ENCODE assay signal across 8 mouse cellular contexts in genomic region chr2:32607262-32607947, GRCm38 (mm10). TPM values are rescaled to one million over a fixed set of nuclear protein-coding genes. Genes with fewer than 3 reads are reported as not detected.
DNase-seq lines count a peak whose midpoint lies in the region; ATAC-seq and TF ChIP-seq lines count a peak whose summit lies in the region.

No protein-coding gene starts in this region.

- no peak for TF ChIP-seq POLR2A in brain, embryonic 14.5 days (IDR thresholded peaks at IDR 0.05; ENCODE audit: borderline replicate concordance, extremely low read depth, insufficient read depth, insufficient read length, poor library complexity, severe bottlenecking)
- peak; percentile 40; the same call in 1 of the 2 replicates for TF ChIP-seq POLR2A in lung, adult 2 months (IDR thresholded peaks at IDR 0.05; ENCODE audit: borderline replicate concordance, extremely low read depth, low read depth, low read length)

- peak overlapping the region; percentile 72 for H3K9ac ChIP-seq in forebrain, embryonic 12.5 days
- peak overlapping the region; percentile 78 for H3K9ac ChIP-seq in hindbrain, embryonic 14.5 days
- peak overlapping the region; percentile 76 for H3K9ac ChIP-seq in neural tube, embryonic 12.5 days

- 6% methylated on average over 33 of the region's 34 CpGs for WGBS in forebrain, embryonic 12.5 days
- WGBS in hindbrain, embryonic 14.5 days, result 6% methylated on average over 34 of the region's 34 CpGs
- WGBS in lung, adult 2 months, result 8% methylated on average over 34 of the region's 34 CpGs
- WGBS in neural tube, embryonic 12.5 days, result 6% methylated on average over 34 of the region's 34 CpGs

- no peaks in the 10 kb centered on the region for H3K9me3 ChIP-seq in forebrain, embryonic 12.5 days
- H3K9me3 ChIP-seq in hindbrain, embryonic 14.5 days (ENCODE audit: control insufficient read depth, low read length), result no peaks in the 10 kb centered on the region
- no peaks in the 10 kb centered on the region for H3K9me3 ChIP-seq in neural tube, embryonic 12.5 days

- peak overlapping the region; percentile 84 for H3K4me2 ChIP-seq in forebrain, embryonic 12.5 days
- peak overlapping the region; percentile 90 for H3K4me2 ChIP-seq in hindbrain, embryonic 14.5 days (replicated peaks)
- H3K4me2 ChIP-seq in neural tube, embryonic 12.5 days (replicated peaks), result peak overlapping the region; percentile 92

- peaks cover 35% of the 10 kb centered on the region for H3K4me1 ChIP-seq in forebrain, embryonic 12.5 days
- peaks cover 23% of the 10 kb centered on the region; the same call in 1 of the 2 replicates for H3K4me1 ChIP-seq in hindbrain, embryonic 14.5 days (replicated peaks; ENCODE audit: control insufficient read depth, insufficient read depth, low read length)
- peaks cover 12% of the 10 kb centered on the region for H3K4me1 ChIP-seq in lung, adult 2 months (ENCODE audit: control insufficient read depth, insufficient read depth, low read length)
- peaks cover 24% of the 10 kb centered on the region for H3K4me1 ChIP-seq in neural tube, embryonic 12.5 days

- no peak for TF ChIP-seq CTCF in brain, embryonic 14.5 days (IDR thresholded peaks at IDR 0.05; ENCODE audit: borderline replicate concordance, extremely low read depth, insufficient read depth, insufficient read length)
- no peak for TF ChIP-seq CTCF in lung, adult 2 months (IDR thresholded peaks at IDR 0.05; ENCODE audit: insufficient read depth, low read length)

- DNase-seq in thymus, postnatal 14 days, result peak; percentile 33
- DNase-seq in thymus, postnatal 10 days (ENCODE audit: low spot score in 2 of 2), result no peak
- DNase-seq in brain, embryonic 14.5 days (ENCODE audit: low read depth), result peak; percentile 45
- no peak for DNase-seq in hindbrain, embryonic 14.5 days (ENCODE audit: low spot score)
- peak; percentile 56 for DNase-seq in lung, adult 2 months
- DNase-seq in urinary bladder, adult 18-20 months (ENCODE audit: low spot score in 2 of 2), result no peak

- peaks cover 13% of the 10 kb centered on the region for H3K27me3 ChIP-seq in forebrain, embryonic 12.5 days
- no peaks in the 10 kb centered on the region for H3K27me3 ChIP-seq in hindbrain, embryonic 14.5 days (ENCODE audit: control insufficient read depth, insufficient read depth, low read length)
- no peaks in the 10 kb centered on the region for H3K27me3 ChIP-seq in neural tube, embryonic 12.5 days (replicated peaks)

- H3K27ac ChIP-seq in forebrain, embryonic 12.5 days, result no peak overlapping the region
- H3K27ac ChIP-seq in hindbrain, embryonic 14.5 days, result no peak overlapping the region
- no peak overlapping the region for H3K27ac ChIP-seq in neural tube, embryonic 12.5 days

- peak overlapping the region; percentile 74 for H3K4me3 ChIP-seq in forebrain, embryonic 12.5 days (replicated peaks)
- H3K4me3 ChIP-seq in hindbrain, embryonic 14.5 days (replicated peaks; ENCODE audit: low read length), result peak overlapping the region; percentile 77
- peak overlapping the region; percentile 62 for H3K4me3 ChIP-seq in lung, adult 2 months (replicated peaks; ENCODE audit: extremely low read depth, low read depth, low read length)
- H3K4me3 ChIP-seq in neural tube, embryonic 12.5 days, result peak overlapping the region; percentile 76

- H3K36me3 ChIP-seq in forebrain, embryonic 12.5 days (replicated peaks), result no peaks in the 10 kb centered on the region
- no peaks in the 10 kb centered on the region for H3K36me3 ChIP-seq in hindbrain, embryonic 14.5 days (replicated peaks; ENCODE audit: control insufficient read depth, insufficient read depth)
- no peaks in the 10 kb centered on the region for H3K36me3 ChIP-seq in neural tube, embryonic 12.5 days

- ATAC-seq in forebrain, embryonic 12.5 days (ENCODE audit: low FRiP score), result peak; percentile 33
- ATAC-seq in hindbrain, embryonic 14.5 days (ENCODE audit: low FRiP score), result peak; percentile 38
- peak; percentile 45 for ATAC-seq in neural tube, embryonic 12.5 days (ENCODE audit: low FRiP score, low read depth)

RNA-seq across cellular contexts. Expression of gene St6galnac6, which starts 7.9 kb away (rescaled TPM):
- polyA plus RNA-seq in brain, embryonic 14.5 days (2012; rRNA removed), result 16.2 and 22.6 TPM in 2 replicates
- polyA plus RNA-seq in forebrain, embryonic 12.5 days (2016; fragmentation: Nextera tagmentation; extraction: Ambion mirVana), result 11.6 and 11.7 TPM in 2 replicates
- 8.5 and 9.3 TPM in 2 replicates for polyA plus RNA-seq in hindbrain, embryonic 14.5 days (2014; fragmentation: Nextera tagmentation; extraction: Ambion mirVana)
- 59.0 and 59.8 TPM in 2 replicates for polyA plus RNA-seq in lung, adult 2 months (2012; rRNA removed)
- polyA plus RNA-seq in neural tube, embryonic 12.5 days (2016; fragmentation: Nextera tagmentation; extraction: Ambion mirVana), result 10.1 and 11.5 TPM in 2 replicates

RNA-seq across cellular contexts. Expression of gene Ak1, which starts 14.2 kb away (rescaled TPM):
- polyA plus RNA-seq in brain, embryonic 14.5 days (2012; rRNA removed), result 31.0 and 41.5 TPM in 2 replicates
- 27.0 and 32.1 TPM in 2 replicates for polyA plus RNA-seq in forebrain, embryonic 12.5 days (2016; fragmentation: Nextera tagmentation; extraction: Ambion mirVana)
- polyA plus RNA-seq in hindbrain, embryonic 14.5 days (2014; fragmentation: Nextera tagmentation; extraction: Ambion mirVana), result 78.1 and 82.0 TPM in 2 replicates
- 27.6 and 65.9 TPM in 2 replicates for polyA plus RNA-seq in lung, adult 2 months (2012; rRNA removed)
- 46.6 and 50.4 TPM in 2 replicates for polyA plus RNA-seq in neural tube, embryonic 12.5 days (2016; fragmentation: Nextera tagmentation; extraction: Ambion mirVana)

RNA-seq across cellular contexts. Expression of gene St6galnac4, which starts 20.5 kb away (rescaled TPM):
- 21.7 and 23.9 TPM in 2 replicates for polyA plus RNA-seq in brain, embryonic 14.5 days (2012; rRNA removed)
- 15.1 and 17.0 TPM in 2 replicates for polyA plus RNA-seq in forebrain, embryonic 12.5 days (2016; fragmentation: Nextera tagmentation; extraction: Ambion mirVana)
- 32.3 and 36.8 TPM in 2 replicates for polyA plus RNA-seq in hindbrain, embryonic 14.5 days (2014; fragmentation: Nextera tagmentation; extraction: Ambion mirVana)
- polyA plus RNA-seq in lung, adult 2 months (2012; rRNA removed), result 39.5 and 40.4 TPM in 2 replicates
- 20.4 and 21.4 TPM in 2 replicates for polyA plus RNA-seq in neural tube, embryonic 12.5 days (2016; fragmentation: Nextera tagmentation; extraction: Ambion mirVana)

RNA-seq across cellular contexts. Expression of gene 9430097D07Rik, which starts 31.9 kb away (rescaled TPM):
- polyA plus RNA-seq in brain, embryonic 14.5 days (2012; rRNA removed), result 0.26 and 0.33 TPM in 2 replicates
- polyA plus RNA-seq in forebrain, embryonic 12.5 days (2016; fragmentation: Nextera tagmentation; extraction: Ambion mirVana), result 0.19 TPM in 1 of 2 replicates, not detected in the other
- polyA plus RNA-seq in hindbrain, embryonic 14.5 days (2014; fragmentation: Nextera tagmentation; extraction: Ambion mirVana), result 0.48 and 0.81 TPM in 2 replicates
- polyA plus RNA-seq in lung, adult 2 months (2012; rRNA removed), result not detected in 2 replicates
- polyA plus RNA-seq in neural tube, embryonic 12.5 days (2016; fragmentation: Nextera tagmentation; extraction: Ambion mirVana), result 0.25 and 0.69 TPM in 2 replicates

RNA-seq across cellular contexts. Expression of gene Pip5kl1, which starts 32.8 kb away (rescaled TPM):
- 13.2 and 16.0 TPM in 2 replicates for polyA plus RNA-seq in brain, embryonic 14.5 days (2012; rRNA removed)
- polyA plus RNA-seq in forebrain, embryonic 12.5 days (2016; fragmentation: Nextera tagmentation; extraction: Ambion mirVana), result 2.6 and 3.1 TPM in 2 replicates
- polyA plus RNA-seq in hindbrain, embryonic 14.5 days (2014; fragmentation: Nextera tagmentation; extraction: Ambion mirVana), result 11.6 and 12.6 TPM in 2 replicates
- 0.12 and 0.55 TPM in 2 replicates for polyA plus RNA-seq in lung, adult 2 months (2012; rRNA removed)
- polyA plus RNA-seq in neural tube, embryonic 12.5 days (2016; fragmentation: Nextera tagmentation; extraction: Ambion mirVana), result 3.9 and 4.0 TPM in 2 replicates

Comparison
In these comparisons a context has a peak if more than half of its experiments do, and no peak if none do; other contexts are left out.
1. DNase-seq: peak in thymus, postnatal 14 days (single experiment), brain, embryonic 14.5 days (single experiment) and lung, adult 2 months (single experiment); none in thymus, postnatal 10 days (0 of 2), hindbrain, embryonic 14.5 days (single experiment) and urinary bladder, adult 18-20 months (0 of 2).
2. Peak in every context shown above with its lines, with median percentiles within 50 percentile points of each other: ATAC-seq, H3K4me2 ChIP-seq, H3K4me3 ChIP-seq and H3K9ac ChIP-seq.